Mouse (Mus musculus) ovary, postnatal 14 days (tissue): ENCODE results near the gene Gal3st2.
A peak's percentile ranks its signal among the peaks of the same experiment; 100 is the strongest.
"Not testable (repeated sequence)": the region's sequence is repeated elsewhere in the genome, so short reads cannot be mapped to it uniquely, and the experiment has no call there.

Experiments used
- DNase-seq: peaks from one replicate; pipeline ENCODE4 v3.0.0; 2022; ENCODE audit warnings: low spot score

The Gal3st2 gene

DNA sequence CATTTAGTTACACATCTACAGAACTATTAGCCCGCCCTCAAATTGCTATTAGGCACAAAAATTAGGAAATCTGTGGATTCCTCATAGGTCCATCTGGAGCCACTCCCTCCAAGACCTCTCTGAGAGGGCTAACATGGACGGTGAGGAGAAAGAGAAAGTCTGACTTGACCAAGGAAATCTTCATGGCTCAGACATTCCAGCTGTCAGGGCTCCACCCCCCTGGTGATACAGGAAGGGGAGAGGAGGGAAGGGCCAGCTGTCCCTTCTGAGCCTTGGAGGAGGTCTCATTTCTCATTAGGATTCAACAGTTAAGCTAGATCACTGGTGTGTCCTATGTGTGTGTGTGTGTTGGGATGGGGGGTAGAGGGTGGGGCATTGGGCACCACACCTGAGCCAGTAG lies at the start of gene Gal3st2:
Gal3st2 (plus strand) TSS at position 259 of the 400 bp plus-strand sequence.
- not testable (repeated sequence) for DNase-seq

GRCm38 (mm10) chr1:93811495-93812039 lies 49.5 kb upstream of the Gal3st2 start:
- no peak for DNase-seq

- DNase-seq: no peak
These were observed 43.1 kb upstream of the Gal3st2 start for GRCm38 (mm10) chr1:93817823-93818532.

GRCm38 (mm10) chr1:93818722-93819121 lies 42.4 kb upstream of the Gal3st2 start:
- DNase-seq: no peak

DNA sequence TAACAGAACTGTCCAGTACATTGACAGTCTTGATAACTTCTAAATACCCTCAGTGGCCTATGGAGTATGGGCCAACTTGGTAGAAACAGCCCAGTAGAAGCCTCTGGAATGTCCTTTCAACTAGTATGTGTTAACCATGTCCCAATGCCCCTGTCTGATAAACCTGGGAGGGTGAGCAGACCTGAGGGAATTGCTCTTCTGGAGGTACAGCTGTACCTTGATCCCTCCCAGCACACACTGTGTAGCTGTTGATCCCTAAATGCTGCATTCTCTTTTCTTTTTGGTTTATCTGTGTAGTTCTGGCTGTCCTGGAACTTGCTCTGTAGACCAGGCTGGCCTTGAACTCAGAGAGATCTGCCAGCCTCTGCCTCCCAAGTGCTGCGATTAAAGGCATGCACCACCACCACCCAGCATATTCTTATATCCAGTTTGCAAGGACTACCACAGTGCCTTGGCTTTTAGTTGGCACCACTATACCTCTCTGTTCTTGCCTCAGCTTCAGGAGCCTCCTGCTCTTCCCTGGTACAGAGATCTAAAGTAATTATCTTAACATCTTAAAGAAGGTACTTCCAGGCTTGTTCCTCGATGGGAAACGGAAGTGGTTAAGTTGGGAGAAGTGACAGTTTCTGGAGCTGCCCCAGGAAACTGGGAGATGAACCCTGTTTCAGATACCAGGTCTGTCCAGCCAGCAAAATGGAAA lies 37.2 kb upstream of the Gal3st2 start:
- no peak for DNase-seq

GRCm38 (mm10) chr1:93824609-93825008 lies 36.5 kb upstream of the Gal3st2 start, which contains the start of gene D2hgdh:
Gene D2hgdh, plus strand, starts transcription at chr1:93824909.
- no peak for DNase-seq

DNA sequence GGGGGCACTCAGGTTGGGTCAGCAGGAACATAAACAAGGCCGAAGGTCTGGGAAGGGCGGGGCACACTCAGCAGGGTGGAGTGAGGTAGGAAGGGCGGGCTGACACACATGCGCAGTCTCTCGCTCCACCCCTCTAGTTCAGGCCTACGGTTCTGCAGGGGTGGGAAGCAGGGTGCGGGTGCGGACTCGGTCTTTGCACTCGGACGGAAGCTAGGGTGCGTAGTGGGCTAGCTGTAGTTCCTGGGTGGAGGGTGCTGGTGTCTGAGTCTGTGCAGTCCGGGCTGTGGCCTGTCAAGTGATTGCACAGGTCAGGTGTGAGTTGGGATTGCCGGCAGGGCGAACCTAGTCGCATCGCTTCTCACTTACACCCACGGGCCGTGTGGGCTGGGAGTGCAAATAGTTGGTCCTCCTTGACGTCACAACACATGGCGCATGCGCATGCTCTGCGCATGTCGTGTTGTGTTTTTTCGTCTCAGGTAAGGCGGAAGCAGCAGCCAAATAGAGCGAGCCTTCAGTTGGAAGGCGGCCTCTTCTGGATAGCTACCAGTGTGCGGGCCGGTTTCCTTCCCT lies 35.9 kb upstream of the Gal3st2 start:
- peak; percentile 83 for DNase-seq

DNA sequence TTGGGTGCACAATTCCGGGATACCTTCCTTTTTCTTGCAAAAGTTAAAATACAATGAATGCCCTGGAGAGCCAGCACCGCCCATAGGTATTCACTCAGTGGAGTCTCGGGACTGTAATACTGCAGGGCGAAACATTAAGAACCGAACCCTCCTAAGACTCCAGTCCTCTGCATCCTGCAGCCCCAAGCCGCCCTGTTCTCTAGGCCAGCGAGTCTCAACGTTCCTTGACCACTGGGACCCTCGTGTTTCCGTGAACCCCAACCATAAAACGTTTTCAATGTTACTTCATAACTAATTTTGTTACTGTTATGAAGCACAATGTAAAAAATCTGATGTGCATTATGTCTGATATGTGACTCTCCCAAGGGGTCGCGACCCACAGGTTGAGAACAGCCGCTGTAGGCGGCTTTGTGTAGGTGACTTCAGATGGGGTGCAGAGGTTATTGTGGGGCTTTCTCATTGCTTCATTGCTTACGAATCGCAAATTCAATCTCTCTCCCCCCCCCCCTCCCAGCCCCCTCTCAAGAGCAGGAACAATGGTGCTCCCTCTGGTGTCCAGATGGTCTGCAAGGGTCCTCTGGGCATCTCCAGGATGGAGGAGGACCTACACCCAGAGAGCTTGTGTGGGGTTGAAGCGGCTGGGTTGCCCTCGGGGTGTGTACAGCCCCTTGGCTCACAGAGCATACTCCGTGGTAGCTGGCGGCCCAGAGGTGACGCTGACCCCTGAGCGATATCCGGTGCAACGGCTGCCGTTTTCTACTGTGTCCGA lies 35.2 kb upstream of the Gal3st2 start:
- no peak for DNase-seq

DNA sequence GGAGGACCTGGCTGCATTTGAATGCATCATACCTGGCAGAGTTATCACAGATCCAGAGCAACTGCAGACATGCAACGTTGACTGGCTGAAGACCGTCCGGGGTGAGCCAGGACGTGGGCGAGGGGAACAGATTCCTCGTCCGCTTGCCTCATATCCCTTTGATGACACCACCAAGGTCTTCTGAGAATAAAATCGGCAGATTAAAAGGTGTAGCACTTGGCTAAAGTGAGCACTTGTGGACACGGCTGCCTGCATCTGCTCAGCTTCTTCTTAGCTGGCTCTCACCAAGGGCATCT lies 34.6 kb upstream of the Gal3st2 start:
- no peak for DNase-seq

GRCm38 (mm10) chr1:93832754-93833360 lies 28.2 kb upstream of the Gal3st2 start:
- DNase-seq: not testable (repeated sequence)

DNA sequence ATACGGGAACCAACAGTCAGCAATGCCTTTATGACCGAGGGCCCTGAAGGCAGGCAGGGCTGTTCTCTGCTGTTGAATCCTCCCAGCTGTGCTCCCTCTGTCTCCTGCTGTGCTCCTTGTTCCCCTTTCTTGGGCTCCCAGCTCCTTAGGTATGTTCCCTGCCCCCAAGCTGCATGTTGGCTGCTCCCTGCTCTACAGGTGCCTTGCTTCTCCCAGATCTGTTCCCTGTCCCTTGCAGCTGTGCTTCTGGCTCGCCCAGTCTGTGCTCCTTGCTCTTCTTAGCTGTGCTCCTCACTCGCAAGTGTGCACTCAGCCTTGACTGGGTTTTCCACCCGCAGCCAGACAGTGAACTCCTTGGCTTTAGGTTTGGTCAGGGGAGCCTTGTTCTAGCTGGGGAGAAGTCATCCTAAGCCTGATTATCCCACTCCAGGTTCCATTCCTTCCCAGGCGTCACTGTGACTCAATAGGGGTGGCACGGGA lies 26.4 kb upstream of the Gal3st2 start:
- no peak for DNase-seq

DNA sequence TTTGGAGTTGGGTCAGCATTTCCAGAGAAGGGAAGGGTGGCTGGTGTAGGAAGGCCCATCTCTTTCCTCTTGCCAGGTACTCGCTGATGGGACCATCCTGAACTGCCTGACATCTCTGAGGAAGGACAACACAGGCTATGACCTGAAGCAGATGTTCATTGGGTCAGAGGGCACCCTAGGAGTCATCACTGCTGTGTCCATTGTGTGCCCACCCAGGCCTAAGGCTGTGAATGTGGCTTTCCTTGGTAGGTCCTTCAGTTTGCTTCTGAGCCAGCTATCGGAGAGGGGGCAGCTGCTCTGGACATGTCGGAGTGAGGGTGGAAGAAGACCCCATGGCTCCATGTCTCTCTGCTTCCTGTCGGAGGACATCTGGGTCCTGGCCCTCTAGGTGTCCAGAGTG lies 25.9 kb upstream of the Gal3st2 start:
- no peak for DNase-seq

DNA sequence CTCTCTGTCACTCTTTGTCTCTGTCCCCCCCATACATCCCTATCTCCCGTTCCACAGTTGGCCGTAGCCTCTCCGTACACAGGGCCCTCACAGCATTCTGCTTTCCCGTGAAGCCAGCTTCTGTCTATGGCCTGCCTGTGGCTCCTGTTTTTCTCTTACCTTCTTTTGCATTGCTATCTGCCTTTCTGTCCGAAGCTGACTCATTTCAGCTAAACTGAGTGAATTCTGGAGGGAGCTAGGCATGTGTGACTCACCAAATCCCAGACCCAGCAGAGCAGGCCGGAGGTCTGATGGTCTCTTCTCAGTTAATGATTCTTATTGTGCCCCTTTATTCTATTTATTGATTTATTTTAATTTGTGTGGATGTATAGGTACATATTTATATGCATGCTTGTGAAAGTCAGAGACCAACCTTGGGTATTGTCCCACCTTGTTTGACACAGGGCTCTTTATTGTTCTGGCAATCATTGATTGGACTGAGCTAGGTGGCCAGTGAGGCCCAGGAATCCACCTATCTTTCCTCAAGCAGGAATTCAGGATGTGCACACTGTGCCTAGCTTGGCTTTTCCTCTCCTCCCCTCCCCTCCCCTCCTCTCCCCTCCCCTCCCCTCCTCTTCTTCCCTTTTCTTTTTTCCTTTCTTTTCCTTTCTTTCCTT lies 25.1 kb upstream of the Gal3st2 start:
- DNase-seq: no peak

DNA sequence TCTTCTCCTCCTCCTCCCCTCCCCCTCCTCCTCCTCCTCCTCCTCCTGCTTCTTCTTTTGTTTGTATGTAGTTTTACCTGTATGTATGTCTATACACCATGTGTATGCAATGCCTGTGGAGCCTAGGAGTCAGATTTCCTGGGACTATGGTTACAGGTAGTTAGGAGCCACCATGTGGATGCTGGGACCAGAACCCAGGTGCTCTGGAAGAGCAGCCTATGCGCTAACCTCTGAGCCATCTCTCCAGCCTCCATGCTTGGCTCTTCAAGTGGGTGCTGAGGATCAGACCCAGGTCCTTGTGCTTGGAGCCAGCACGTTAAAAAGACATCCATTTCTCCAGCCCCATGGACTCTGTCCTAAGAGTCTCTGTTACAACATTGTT lies 24.6 kb upstream of the Gal3st2 start:
- no peak for DNase-seq

- no peak for DNase-seq
These were observed 23.8 kb upstream of the Gal3st2 start for GRCm38 (mm10) chr1:93837335-93837734.

- not testable (repeated sequence) for DNase-seq
These were observed 22.5 kb upstream of the Gal3st2 start for GRCm38 (mm10) chr1:93838569-93838968.

- DNase-seq: not testable (repeated sequence)
These were observed 15.2 kb upstream of the Gal3st2 start for GRCm38 (mm10) chr1:93845766-93846366.

DNA sequence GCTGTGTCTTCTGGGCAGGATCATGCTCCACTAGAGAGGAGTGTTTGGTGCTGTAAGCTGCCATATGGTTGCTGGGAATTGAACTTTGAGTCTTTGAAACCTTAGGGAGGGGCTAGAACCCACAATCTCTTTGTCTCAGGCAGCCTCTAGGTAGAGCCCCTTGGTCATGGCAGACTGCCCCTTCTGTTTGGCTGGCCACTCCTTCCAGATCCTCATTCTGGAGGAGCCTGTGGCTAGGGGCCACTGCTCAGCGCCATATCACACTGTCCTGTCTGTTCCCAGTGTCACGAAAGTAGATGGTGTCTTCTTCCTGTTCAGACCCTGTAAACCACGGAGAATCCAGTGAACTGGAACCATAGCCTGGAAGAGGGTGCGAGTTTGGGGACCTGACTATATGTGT lies 5.3 kb upstream of the Gal3st2 start:
- DNase-seq: not testable (repeated sequence)

GRCm38 (mm10) chr1:93857370-93857769 lies 3.7 kb upstream of the Gal3st2 start:
- DNase-seq: no peak

GRCm38 (mm10) chr1:93857991-93858390 lies 3.1 kb upstream of the Gal3st2 start:
- DNase-seq: no peak

DNA sequence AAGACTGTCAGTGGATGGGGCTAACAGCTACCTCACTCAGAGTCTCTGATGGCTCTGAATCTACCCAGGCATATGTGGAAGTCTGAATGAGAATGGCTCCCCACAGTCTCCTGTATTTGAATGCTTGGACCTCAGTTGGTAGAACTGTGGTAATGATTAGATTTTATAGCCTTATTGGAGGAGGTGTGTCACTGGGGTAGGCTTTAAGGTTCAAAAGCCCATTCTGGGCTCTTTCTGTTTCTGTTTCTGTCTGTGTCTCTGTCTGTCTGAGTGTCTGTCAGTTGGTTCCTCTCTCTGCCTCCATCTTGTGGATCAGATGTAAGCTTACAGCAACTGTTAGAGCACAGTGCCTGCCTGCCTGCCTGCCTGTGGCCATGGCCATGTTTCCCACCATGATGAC lies 1.5 kb upstream of the Gal3st2 start:
- no peak for DNase-seq
